In the genomic region with DNA sequence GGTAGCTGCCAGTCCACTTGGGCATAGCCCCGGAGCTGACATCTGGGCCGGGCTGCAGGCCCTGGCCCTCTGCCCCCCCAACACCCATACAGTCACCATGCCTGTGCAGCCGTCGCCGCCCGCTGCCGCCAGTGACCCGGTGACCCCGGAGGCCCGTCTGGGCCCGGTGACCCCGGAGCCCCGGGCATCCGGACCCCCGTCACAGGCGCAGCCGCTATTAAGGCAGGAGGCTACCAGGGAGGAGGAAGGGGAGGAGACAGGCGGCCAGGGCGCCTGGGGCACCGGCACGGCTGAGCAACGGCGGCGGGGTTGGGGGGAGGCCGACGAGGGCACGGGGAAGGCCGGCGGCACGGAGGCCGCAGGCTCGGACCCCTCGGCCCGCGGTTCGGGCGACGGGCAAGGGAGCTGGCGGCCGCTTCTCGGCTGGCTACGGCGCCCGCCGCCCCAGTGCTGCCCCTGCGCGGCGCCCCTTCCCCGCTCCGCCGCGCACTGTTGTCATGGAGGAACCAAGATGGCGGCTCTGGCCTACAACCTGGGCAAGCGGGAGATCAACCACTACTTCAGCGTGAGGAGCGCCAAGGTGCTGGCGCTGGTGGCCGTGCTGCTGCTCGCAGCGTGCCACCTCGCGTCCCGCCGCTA, we compare ENCODE assay signal across 8 mouse cellular contexts. TPM values are rescaled to one million over a fixed set of nuclear protein-coding genes. Genes with fewer than 3 reads are reported as not detected.
DNase-seq lines count a peak whose midpoint lies in the region; ATAC-seq and TF ChIP-seq lines count a peak whose summit lies in the region.

A gene (plus strand): TSS at position 182 of the 639 bp plus-strand sequence.

- no peaks in the 10 kb centered on the region for H3K36me3 ChIP-seq in embryonic facial prominence, embryonic 12.5 days
- H3K36me3 ChIP-seq in kidney, adult 2 months (ENCODE audit: control insufficient read depth, insufficient read depth, low read length), result no peaks in the 10 kb centered on the region
- no peaks in the 10 kb centered on the region for H3K36me3 ChIP-seq in liver, adult 2 months (ENCODE audit: control insufficient read depth, insufficient read depth, low read length)
- no peaks in the 10 kb centered on the region for H3K36me3 ChIP-seq in splenic B cell, adult 2 months (ENCODE audit: control insufficient read depth, insufficient read depth, low read length, poor library complexity, severe bottlenecking)

- TF ChIP-seq CTCF in kidney, adult 2 months (conservative IDR thresholded peaks at IDR 0.05; ENCODE audit: insufficient read depth, insufficient read length, low read depth, low read length), result no peak
- TF ChIP-seq CTCF in liver, adult 2 months (IDR thresholded peaks at IDR 0.05; ENCODE audit: low read depth, low read length), result no peak

- H3K4me1 ChIP-seq in embryonic facial prominence, embryonic 12.5 days, result peaks cover 25% of the 10 kb centered on the region
- H3K4me1 ChIP-seq in kidney, adult 2 months (ENCODE audit: control insufficient read depth, insufficient read depth, low read length), result no peaks in the 10 kb centered on the region
- H3K4me1 ChIP-seq in liver, adult 2 months (ENCODE audit: control insufficient read depth, insufficient read depth, low read length), result peaks cover 4% of the 10 kb centered on the region; the same call in 1 of the 2 replicates

- peaks cover 4% of the 10 kb centered on the region; the same call in 1 of the 2 replicates for H3K79me2 ChIP-seq in liver, adult 2 months (ENCODE audit: control insufficient read depth, insufficient read depth, low read length)

- H3K4me3 ChIP-seq in embryonic facial prominence, embryonic 12.5 days, result peak within 1 kb of the TSS; percentile 73
- H3K4me3 ChIP-seq in kidney, adult 2 months (ENCODE audit: insufficient read depth, low read depth, low read length), result peak within 1 kb of the TSS; percentile 96
- H3K4me3 ChIP-seq in liver, adult 2 months (ENCODE audit: insufficient read depth, low read depth, low read length), result peak within 1 kb of the TSS; percentile 72

- no peaks in the 10 kb centered on the region for H3K9me3 ChIP-seq in embryonic facial prominence, embryonic 12.5 days

- DNase-seq in 3134 (ENCODE audit: extremely low read depth, insufficient read length, low spot score), result peak; percentile 64
- peak; percentile 79 for DNase-seq in adrenal gland, postnatal 10 days
- peak; percentile 63 to 74 for DNase-seq in heart, adult 18-20 months
- peak; percentile 76 for DNase-seq in kidney, adult 2 months
- DNase-seq in liver, adult 2 months (ENCODE audit: extremely low read depth, low read depth, low spot score), result peak; percentile 52
- peak; percentile 68 for DNase-seq in splenic B cell, adult 2 months (ENCODE audit: low read depth, low spot score)

- H3K4me2 ChIP-seq in embryonic facial prominence, embryonic 12.5 days (replicated peaks), result peak within 1 kb of the TSS; percentile 76

- ATAC-seq in embryonic facial prominence, embryonic 12.5 days (ENCODE audit: insufficient number of reproducible peaks, insufficient read depth, low FRiP score, low TSS enrichment), result peak; percentile 81
- peak; percentile 73 for ATAC-seq in monocyte, adult 5-6 weeks (replicated peaks; ENCODE audit: insufficient number of reproducible peaks, low FRiP score, low TSS enrichment, poor library complexity, severe bottlenecking)

- H3K9ac ChIP-seq in embryonic facial prominence, embryonic 12.5 days, result peak within 1 kb of the TSS; percentile 91
- peak within 1 kb of the TSS; percentile 80 for H3K9ac ChIP-seq in liver, adult 2 months (ENCODE audit: low read depth, low read length)

- TF ChIP-seq POLR2A in kidney, adult 2 months (IDR thresholded peaks at IDR 0.05; ENCODE audit: low read depth, low read length), result peak; percentile 8
- TF ChIP-seq POLR2A in liver, adult 2 months (IDR thresholded peaks at IDR 0.05; ENCODE audit: extremely low read depth, insufficient read depth, low read length), result no peak

- under 1% methylated on average over 61 of the region's 64 CpGs for WGBS in embryonic facial prominence, embryonic 12.5 days
- under 1% methylated on average over 63 of the region's 64 CpGs for WGBS in kidney, adult 2 months
- WGBS in liver, adult 2 months, result 2% methylated on average over 54 of the region's 64 CpGs

- H3K27me3 ChIP-seq in embryonic facial prominence, embryonic 12.5 days, result no peaks in the 10 kb centered on the region
- H3K27me3 ChIP-seq in kidney, adult 2 months (replicated peaks; ENCODE audit: control insufficient read depth, insufficient read depth, low read length), result no peaks in the 10 kb centered on the region
- H3K27me3 ChIP-seq in liver, adult 2 months (ENCODE audit: control insufficient read depth, insufficient read depth, low read length), result no peaks in the 10 kb centered on the region
- no peaks in the 10 kb centered on the region for H3K27me3 ChIP-seq in splenic B cell, adult 2 months (ENCODE audit: control insufficient read depth, insufficient read depth, low read length, poor library complexity, severe bottlenecking)

- peak within 1 kb of the TSS; percentile 97 for H3K27ac ChIP-seq in embryonic facial prominence, embryonic 12.5 days
- H3K27ac ChIP-seq in kidney, adult 2 months (ENCODE audit: insufficient read depth, low read depth, low read length), result peak within 1 kb of the TSS; percentile 64; the same call in 1 of the 2 replicates
- peak within 1 kb of the TSS; percentile 93 for H3K27ac ChIP-seq in liver, adult 2 months (replicated peaks; ENCODE audit: insufficient read depth, low read depth, low read length)

RNA-seq across cellular contexts. Expression of the gene that starts here (rescaled TPM):
- 10 to 100 TPM; 32.7 to 34.9 TPM for total RNA-seq in adrenal gland, postnatal 10 days (2021)
- 42.7 and 44.1 TPM in 2 replicates for polyA plus RNA-seq in embryonic facial prominence, embryonic 12.5 days (2016; fragmentation: Nextera tagmentation; extraction: Ambion mirVana)
- total RNA-seq in heart, adult 18-20 months (2021), result 10 to 100 TPM; 21.7 to 22.5 TPM
- polyA plus RNA-seq in kidney, adult 2 months (2012; rRNA removed), result 12.7 and 15.1 TPM in 2 replicates
- total RNA-seq in liver, adult 2 months (2014; rRNA removed), result 25.4 and 28.0 TPM in 2 replicates
- polyA plus RNA-seq in liver, adult 2 months (2012; rRNA removed), result 9.1 and 9.4 TPM in 2 replicates
- total RNA-seq in monocyte, adult 5-6 weeks (2017), result 19.5 to 42.0 TPM (median 24.1 TPM) in 3 replicates

Comparison
In these comparisons a context has a peak if more than half of its experiments do, and no peak if none do; other contexts are left out.
1. Peak in every context shown above with its lines: DNase-seq, ATAC-seq, H3K4me3 ChIP-seq and H3K27ac ChIP-seq.